Mouse (Mus musculus): Measurements from ENCODE around the gene Ace.

DNA sequence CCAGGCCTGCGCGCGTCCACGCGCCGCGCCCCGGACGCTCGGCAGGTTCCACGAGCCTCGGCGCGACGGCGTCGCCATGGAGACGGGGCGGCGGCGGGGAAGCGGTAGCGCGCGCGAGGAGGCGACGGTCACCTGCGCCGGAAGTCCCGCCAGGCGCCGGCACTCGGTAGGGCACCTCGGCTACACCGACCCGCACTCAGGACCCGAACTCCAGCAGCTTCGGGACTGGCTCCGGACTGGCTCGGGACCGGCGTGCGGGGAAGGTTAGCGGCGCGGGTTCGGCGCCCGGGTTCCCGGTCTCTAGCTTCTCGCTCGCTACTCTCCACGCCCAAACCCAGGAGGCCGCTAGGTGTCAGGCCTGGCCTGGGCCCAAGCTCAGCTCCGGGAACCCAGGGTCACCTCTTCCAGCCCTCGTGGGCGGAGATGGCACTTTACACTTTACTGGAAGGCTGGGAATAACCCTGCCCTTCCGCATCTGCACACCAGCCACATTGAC is 23.6 kb upstream of the Ace start:
- TF ChIP-seq EP300 (IDR thresholded peaks at IDR 0.05; ENCODE audit: low read depth in 1 of 2, low read length in 2 of 2) (peak in 1 of 2 experiments; percentile 8; a peak in 2 of 4 replicates), CTCF (IDR thresholded peaks at IDR 0.05 in 2 of 3, conservative IDR thresholded peaks at IDR 0.05 in 1 of 3; ENCODE audit: control insufficient read depth in 1 of 3, insufficient read depth in 1 of 3, low read depth in 2 of 3, low read length in 3 of 3, poor library complexity in 1 of 3, severe bottlenecking in 1 of 3) (peak in 2 of 3 experiments; percentile 47 to 68; a peak in 5 of 6 replicates), SIN3A (IDR thresholded peaks at IDR 0.05; ENCODE audit: low read length) (peak; percentile 77), CHD2 (IDR thresholded peaks at IDR 0.05; ENCODE audit: low read length) (no peak), GATA1 (IDR thresholded peaks at IDR 0.05; ENCODE audit: low read depth, low read length) (no peak), POLR2AphosphoS2 (IDR thresholded peaks at IDR 0.05; ENCODE audit: low read length) (no peak), TCF12 (IDR thresholded peaks at IDR 0.05; ENCODE audit: low read depth, low read length) (peak; percentile 15), TAL1 (IDR thresholded peaks at IDR 0.05; ENCODE audit: low read length) (no peak)

All from MEL (cell line).